Mouse (Mus musculus): Measurements from ENCODE around the gene Apoa2.

DNA sequence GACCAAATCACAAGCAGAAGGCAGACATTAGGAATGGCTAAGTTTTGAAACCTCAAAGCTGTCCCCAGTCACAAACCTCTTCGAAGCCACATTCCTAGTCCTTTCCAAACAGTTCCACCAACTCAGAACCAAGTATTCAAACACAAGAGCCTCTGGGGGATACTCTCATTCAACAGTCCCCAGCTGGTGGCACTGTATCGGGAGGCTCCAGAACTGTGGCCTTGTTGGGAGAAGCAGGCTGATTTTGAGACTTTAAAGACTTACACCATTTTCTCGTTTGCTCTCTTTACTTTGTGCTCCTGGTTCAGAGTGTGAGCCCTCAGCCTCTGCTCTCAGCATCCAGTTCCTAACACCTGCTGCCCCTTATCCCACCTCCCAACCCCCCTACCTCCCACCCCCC is 41.8 kb upstream of the Apoa2 start:
- TF ChIP-seq CTCF (conservative IDR thresholded peaks at IDR 0.05; ENCODE audit: insufficient read depth, insufficient read length, low read depth, low read length): no peak
- no peak for TF ChIP-seq POLR2A (IDR thresholded peaks at IDR 0.05; ENCODE audit: low read depth, low read length)
